Mouse (Mus musculus) kidney, adult 9 months (tissue): ENCODE results near the gene L2hgdh.
"Not testable (repeated sequence)": the region's sequence is repeated elsewhere in the genome, so short reads cannot be mapped to it uniquely, and the experiment has no call there.

Experiments used
- DNase-seq: peaks from one replicate; pipeline ENCODE4 v3.0.0; 2022

The L2hgdh gene

DNA sequence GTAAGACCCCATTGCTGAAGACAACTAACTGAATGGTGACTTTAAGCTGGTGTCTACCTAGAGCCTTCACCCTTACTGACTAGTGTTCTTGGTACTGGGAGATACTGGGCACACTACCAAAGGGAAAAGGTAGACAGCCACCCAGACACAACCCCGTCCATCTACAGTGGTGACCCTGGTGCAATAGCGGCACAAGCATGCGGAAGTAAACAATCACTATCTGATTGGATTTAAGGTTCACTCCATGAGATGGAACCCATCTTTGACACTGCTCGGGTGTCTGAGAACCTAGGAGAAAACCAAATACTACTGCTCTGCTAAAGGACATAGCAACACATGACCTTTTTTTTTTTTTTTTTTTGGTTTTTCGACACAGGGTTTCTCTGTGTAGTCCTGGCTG, 63.0 kb downstream of the L2hgdh start:
- DNase-seq: no peak

DNA sequence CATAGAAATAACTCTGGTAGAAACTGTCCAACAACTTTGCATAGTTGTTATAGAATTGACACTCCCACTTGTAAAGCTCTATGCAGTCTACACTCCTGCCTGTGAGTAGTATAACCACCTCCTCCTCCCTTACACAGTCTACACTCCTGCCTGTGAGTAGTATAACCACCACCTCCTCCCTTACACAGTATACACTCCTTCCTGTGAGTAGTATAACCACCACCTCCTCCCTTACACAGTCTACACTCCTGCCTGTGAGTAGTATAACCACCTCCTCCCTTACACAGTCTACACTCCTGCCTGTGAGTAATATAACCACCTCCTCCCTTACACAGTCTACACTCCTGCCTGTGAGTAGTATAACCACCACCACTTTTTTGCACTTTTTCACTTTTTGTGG, 70.7 kb downstream of the L2hgdh start:
- not testable (repeated sequence) for DNase-seq

DNA sequence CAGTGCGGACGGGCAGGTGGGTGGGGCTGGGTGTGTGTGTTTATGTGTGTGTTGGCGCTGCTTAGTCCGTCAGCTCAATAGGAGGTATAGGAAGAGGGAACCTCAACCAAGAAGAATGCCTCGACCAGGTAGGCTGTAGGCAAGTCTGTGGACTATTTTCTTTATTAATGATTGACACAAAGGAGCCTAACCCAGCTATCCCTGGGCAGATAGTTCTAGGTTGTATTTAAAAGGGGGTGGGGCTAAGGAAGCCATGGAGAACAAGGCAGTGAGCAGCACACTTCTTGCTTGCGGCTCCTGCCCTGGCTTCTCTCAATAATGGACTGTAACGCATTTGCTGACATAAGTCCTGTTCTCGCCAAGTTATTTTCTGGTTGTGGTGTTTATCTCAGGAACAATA, 75.2 kb downstream of the L2hgdh start:
- peak; percentile 52 for DNase-seq

DNA sequence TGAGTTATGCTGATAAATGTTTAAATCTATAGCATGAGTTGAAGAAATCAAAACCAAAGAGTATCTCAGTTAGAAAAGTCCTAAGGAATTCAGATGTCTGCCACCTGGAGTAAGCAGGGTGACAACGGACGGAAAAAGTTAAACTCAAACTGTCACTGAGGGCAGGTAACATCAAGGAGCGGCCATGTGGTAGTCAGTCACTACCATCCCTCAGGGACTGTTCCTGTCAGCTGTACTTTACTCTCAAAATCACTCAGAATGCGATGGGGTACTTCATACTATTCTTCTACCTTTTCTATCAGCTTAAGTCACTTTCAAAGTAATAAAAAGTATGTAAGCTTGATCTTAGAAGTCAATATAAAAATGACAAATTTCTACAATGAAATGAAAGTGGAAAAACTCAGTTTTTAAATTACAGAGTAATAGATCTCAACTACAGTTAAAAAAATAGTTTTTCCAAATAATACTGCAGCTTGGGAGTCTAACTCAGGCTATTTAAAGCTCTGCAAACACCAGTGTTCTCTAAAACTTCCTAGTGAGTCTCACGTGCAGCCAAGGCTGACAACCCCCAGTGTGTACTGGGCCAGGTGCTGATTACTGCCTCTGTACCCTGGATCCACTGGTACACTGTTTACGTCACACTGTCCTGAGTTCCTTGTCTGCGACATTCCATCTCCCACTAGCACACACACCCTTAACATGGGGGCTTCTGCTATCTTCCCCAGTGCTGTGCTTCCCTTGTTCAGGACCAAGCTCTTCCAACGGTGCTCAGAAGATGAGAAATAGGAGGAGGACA, 78.7 kb downstream of the L2hgdh start:
- no peak for DNase-seq

DNA sequence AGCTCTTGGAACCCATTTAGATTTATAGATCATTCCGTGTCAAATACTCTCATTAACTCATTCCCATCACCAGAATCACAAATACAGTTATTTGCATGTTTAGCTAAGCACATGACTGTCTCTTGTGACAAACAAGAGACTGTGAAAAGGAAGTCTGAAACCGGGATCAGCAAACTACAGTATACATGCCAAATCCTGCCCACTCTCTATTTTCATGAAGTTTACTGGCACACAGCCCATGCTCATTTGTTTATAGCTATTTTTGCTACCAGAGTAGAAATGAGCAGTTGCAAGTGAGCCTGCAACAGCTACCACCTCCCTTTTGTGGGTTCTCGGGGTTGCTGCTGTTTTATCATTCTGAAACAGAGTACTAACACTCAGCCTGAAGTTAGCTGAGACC, 79.8 kb downstream of the L2hgdh start:
- DNase-seq: peak; percentile 16

DNA sequence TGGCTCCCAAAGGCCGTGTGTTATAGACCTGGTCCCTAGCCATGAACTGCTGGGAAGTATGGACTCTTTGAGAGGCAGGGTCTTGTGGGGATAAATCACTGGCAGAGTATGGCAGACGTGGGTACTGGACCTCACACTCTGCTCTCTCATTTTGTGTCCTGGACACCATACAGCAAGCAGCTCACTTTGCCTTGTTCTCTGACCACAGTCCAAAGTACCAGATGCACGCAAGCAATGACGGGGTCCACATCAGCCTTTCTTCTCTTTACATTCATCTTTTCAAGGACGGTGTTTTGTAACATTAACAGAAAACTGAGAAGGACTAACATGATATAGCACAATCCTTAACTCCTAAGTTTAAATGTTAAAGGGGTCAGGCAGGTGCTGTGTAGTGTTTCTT, 81.8 kb downstream of the L2hgdh start:
- DNase-seq: peak; percentile 26
